Mouse (Mus musculus): ENCODE measurements around the gene Dock4. TPM values are rescaled to one million over a fixed set of nuclear protein-coding genes. Genes with fewer than 3 reads are reported as not detected.

Gene Dock4
- total RNA-seq, 2 experiments from 2014 or later, result 253 to 265 TPM

- no peak for DNase-seq (ENCODE audit: low spot score in 2 of 2)
- H3K27ac ChIP-seq, result peak overlapping the region; percentile 64; the same call in 1 of the 2 replicates
- no peak overlapping the region for H3K4me3 ChIP-seq
- no peak for TF ChIP-seq CTCF (conservative IDR thresholded peaks at IDR 0.05)
Observed at GRCm38 (mm10) chr12:40714288-40714687, 268.5 kb downstream of the Dock4 start.

- no peak for DNase-seq (ENCODE audit: low spot score in 2 of 2)
- Histone ChIP-seq H3K27ac (peak overlapping the region; percentile 25; the same call in 1 of the 2 replicates), H3K4me3 (no peak overlapping the region)
- no peak for TF ChIP-seq CTCF (conservative IDR thresholded peaks at IDR 0.05)
Observed at GRCm38 (mm10) chr12:40715174-40715573, 269.4 kb downstream of the Dock4 start.

GRCm38 (mm10) chr12:40728373-40728772 lies 282.6 kb downstream of the Dock4 start:
- H3K27ac ChIP-seq, result no peak overlapping the region
- peak; percentile 51 for TF ChIP-seq CTCF (conservative IDR thresholded peaks at IDR 0.05)
- H3K4me3 ChIP-seq, result no peak overlapping the region
- no peak for DNase-seq (ENCODE audit: low spot score in 2 of 2)

GRCm38 (mm10) chr12:40730756-40731155 lies 285.0 kb downstream of the Dock4 start:
- no peak for TF ChIP-seq CTCF (conservative IDR thresholded peaks at IDR 0.05)
- no peak overlapping the region for H3K27ac ChIP-seq
- no peak for DNase-seq (ENCODE audit: low spot score in 2 of 2)
- H3K4me3 ChIP-seq, result no peak overlapping the region

- peak; percentile 23 to 29 for DNase-seq (ENCODE audit: low spot score in 2 of 2)
- TF ChIP-seq CTCF (conservative IDR thresholded peaks at IDR 0.05), result no peak
- peak overlapping the region; percentile 72 for H3K27ac ChIP-seq
- no peak overlapping the region for H3K4me3 ChIP-seq
Observed at GRCm38 (mm10) chr12:40745501-40745900, 299.7 kb downstream of the Dock4 start.

- H3K4me3 ChIP-seq, result no peak overlapping the region
- TF ChIP-seq CTCF (conservative IDR thresholded peaks at IDR 0.05), result 0 out of 2 replicates have a peak, but pooled peaks have one; percentile 3
- no peak for DNase-seq (ENCODE audit: low spot score in 2 of 2)
- peak overlapping the region; percentile 72 for H3K27ac ChIP-seq
Observed at GRCm38 (mm10) chr12:40746081-40746480, 300.3 kb downstream of the Dock4 start.

GRCm38 (mm10) chr12:40759281-40759680 lies 313.5 kb downstream of the Dock4 start:
- H3K27ac ChIP-seq, result no peak overlapping the region
- no peak for TF ChIP-seq CTCF (conservative IDR thresholded peaks at IDR 0.05)
- DNase-seq (ENCODE audit: low spot score in 2 of 2), result no peak
- H3K4me3 ChIP-seq, result no peak overlapping the region

GRCm38 (mm10) chr12:40767258-40767816 lies 321.6 kb downstream of the Dock4 start:
- no peak for TF ChIP-seq CTCF (conservative IDR thresholded peaks at IDR 0.05)
- Histone ChIP-seq H3K4me3 (no peak overlapping the region), H3K27ac (peak overlapping the region; percentile 8; the same call in 1 of the 2 replicates)
- no peak for DNase-seq (ENCODE audit: low spot score in 2 of 2)

- no peak for DNase-seq (ENCODE audit: low spot score in 2 of 2)
Observed at GRCm38 (mm10) chr12:40773091-40773490, 327.3 kb downstream of the Dock4 start.

GRCm38 (mm10) chr12:40781554-40781953 lies 335.8 kb downstream of the Dock4 start:
- Histone ChIP-seq H3K27ac (no peak overlapping the region), H3K4me3 (no peak overlapping the region)
- DNase-seq (ENCODE audit: low spot score in 2 of 2), result no peak
- TF ChIP-seq CTCF (conservative IDR thresholded peaks at IDR 0.05), result 0 out of 2 replicates have a peak, but pooled peaks have one; percentile 14

More at GRCm38 (mm10) chr12:40773091-40773490, 327.3 kb downstream of the Dock4 start:
- Histone ChIP-seq H3K4me3 (no peak overlapping the region), H3K27ac (peak overlapping the region; percentile 70)
- no peak for TF ChIP-seq CTCF (conservative IDR thresholded peaks at IDR 0.05)

GRCm38 (mm10) chr12:40788621-40789111 lies 342.9 kb downstream of the Dock4 start:
- no peak for DNase-seq (ENCODE audit: low spot score in 2 of 2)
- peak overlapping the region; percentile 78 for H3K27ac ChIP-seq
- no peak overlapping the region for H3K4me3 ChIP-seq
- no peak for TF ChIP-seq CTCF (conservative IDR thresholded peaks at IDR 0.05)

- no peak for TF ChIP-seq CTCF (conservative IDR thresholded peaks at IDR 0.05)
- no peak for DNase-seq (ENCODE audit: low spot score in 2 of 2)
- H3K4me3 ChIP-seq, result no peak overlapping the region
- peak overlapping the region; percentile 78 for H3K27ac ChIP-seq
Observed at GRCm38 (mm10) chr12:40789379-40790361, 343.9 kb downstream of the Dock4 start.

GRCm38 (mm10) chr12:40791221-40791620 lies 345.5 kb downstream of the Dock4 start:
- Histone ChIP-seq H3K27ac (peak overlapping the region; percentile 78), H3K4me3 (no peak overlapping the region)
- DNase-seq (ENCODE audit: low spot score in 2 of 2), result no peak
- TF ChIP-seq CTCF (conservative IDR thresholded peaks at IDR 0.05), result no peak

Measured in layer of hippocampus, adult 2 months (tissue).